Mouse (Mus musculus) 3134 (cell line): Measurements from ENCODE around the gene Zdhhc17.

ENCODE experiments used
- DNase-seq: peaks from one replicate; pipeline ENCODE4 v3.0.0-alpha.2; 2011; ENCODE audit warnings: low spot score; ENCODE audit not compliant: insufficient read length; ENCODE audit errors: extremely low read depth

Zdhhc17 gene

GRCm38 (mm10) chr10:110959781-110960180 lies 50.2 kb downstream of the Zdhhc17 start:
- no peak for DNase-seq

DNA sequence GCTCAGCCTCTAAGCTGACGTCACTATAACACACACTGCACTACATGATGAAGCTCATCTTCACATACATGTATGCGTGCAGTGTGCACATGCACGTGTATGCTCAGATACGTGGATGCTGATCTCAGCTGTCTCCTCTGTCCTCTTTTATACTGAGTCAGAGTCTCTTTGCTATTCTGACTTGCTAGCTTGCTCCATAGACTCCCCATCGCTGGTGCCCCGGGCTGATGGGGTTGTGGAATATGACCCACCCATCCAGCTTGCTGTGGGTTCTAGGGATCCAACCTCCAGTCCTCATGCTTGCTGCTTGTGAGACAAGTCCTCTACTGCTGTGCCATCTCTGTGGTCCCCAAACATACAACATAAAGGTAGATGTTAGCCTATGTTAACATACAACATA lies 51.1 kb downstream of the Zdhhc17 start:
- no peak for DNase-seq

GRCm38 (mm10) chr10:110952937-110953451 lies 56.9 kb downstream of the Zdhhc17 start:
- peak; percentile 16 for DNase-seq

- DNase-seq: no peak
These were observed 57.7 kb downstream of the Zdhhc17 start for GRCm38 (mm10) chr10:110952271-110952670.

- no peak for DNase-seq
These were observed 58.2 kb downstream of the Zdhhc17 start for GRCm38 (mm10) chr10:110951748-110952147.

DNA sequence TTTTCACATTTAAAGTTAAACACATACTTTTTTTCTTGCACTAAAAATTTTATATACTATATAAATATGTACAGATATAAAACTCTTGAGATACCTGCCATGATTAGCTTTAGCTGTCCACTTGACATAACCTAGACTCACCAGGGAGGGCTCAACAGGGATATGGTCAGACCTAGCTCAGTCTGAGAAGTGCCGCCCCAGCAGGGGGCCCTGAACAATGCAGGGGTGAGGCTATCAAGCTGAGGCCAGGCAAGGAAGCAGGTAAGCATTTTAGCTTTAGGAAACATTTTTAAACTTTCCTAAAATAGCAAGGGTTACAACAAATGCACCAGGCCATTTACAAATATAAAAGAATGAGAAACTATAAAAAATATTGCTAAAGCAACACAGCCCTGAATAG lies 58.8 kb downstream of the Zdhhc17 start:
- DNase-seq: no peak

GRCm38 (mm10) chr10:110947574-110947973 lies 62.4 kb downstream of the Zdhhc17 start:
- DNase-seq: no peak

GRCm38 (mm10) chr10:110945966-110946365 lies 64.0 kb downstream of the Zdhhc17 start:
- no peak for DNase-seq

DNA sequence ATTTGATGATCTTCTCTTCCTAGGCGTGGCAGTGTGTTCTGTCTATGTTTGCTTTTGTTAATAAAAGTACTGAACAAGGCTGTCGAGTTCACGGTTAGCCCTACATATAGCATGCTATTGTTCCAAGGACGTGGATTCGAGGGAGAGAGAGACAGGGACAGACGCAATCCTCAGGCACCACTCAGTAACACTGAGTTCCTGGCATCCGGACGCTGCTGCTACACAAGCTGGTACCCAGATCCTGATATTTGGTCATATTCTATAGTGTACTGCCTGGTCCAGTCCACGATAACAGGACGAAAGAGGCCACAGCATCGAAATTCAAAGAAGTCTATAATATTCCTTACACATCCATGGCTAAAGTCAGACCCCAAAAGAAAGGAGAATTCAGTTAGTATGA lies 65.8 kb downstream of the Zdhhc17 start:
- no peak for DNase-seq

- DNase-seq: no peak
These were observed 67.1 kb downstream of the Zdhhc17 start for GRCm38 (mm10) chr10:110942806-110943205.

- DNase-seq: no peak
These were observed 68.0 kb downstream of the Zdhhc17 start for GRCm38 (mm10) chr10:110941968-110942367.

DNA sequence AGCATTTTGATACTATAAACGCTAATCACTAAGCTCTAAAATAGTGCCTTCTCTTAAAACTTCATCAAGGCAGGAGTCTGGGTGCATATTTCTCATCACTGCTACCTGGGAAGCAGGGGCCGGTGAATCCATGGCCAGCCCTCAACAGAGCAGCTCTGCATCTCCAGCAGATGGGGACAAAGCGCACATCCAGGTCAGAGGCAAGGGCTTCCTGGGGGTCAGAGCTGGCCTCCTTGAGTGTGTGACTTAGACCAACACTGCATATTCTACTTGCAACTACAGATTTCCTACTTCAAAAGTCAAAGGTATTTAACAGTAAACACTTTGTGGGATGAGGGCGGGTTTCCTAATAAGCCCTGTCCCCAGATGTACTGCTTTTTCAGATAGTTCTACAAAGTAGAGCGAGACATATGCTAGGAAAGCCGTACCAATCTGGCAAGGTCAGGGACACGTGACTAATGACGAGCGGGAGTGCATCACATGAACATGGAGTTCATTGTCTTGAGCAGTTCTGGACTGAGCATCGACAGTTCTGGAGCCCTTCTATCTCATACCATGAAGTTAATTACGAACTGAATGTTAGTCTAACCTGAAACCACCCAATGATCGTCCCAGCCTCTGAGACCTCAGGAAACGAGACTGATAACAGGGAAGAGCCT lies 69.1 kb downstream of the Zdhhc17 start:
- no peak for DNase-seq

DNA sequence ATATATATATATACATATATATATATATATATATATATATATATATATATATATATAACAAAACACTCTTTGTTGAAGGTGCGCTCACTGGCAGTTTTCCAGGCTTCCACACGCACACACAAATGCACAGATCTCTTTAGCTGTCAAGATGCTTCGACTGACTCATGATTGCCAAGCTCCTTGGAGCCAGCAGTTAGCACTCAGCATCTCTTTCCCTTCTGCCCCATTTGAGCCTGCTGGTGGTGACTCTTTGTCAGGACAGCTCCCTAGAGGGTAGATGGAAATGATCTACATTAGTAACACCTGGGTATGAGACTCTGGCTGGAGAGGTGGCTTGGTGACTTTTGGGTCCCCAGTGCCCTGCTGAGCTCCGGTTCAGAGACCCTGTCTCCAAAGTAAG lies 70.2 kb downstream of the Zdhhc17 start:
- DNase-seq: no peak

GRCm38 (mm10) chr10:110938841-110939549 lies 70.9 kb downstream of the Zdhhc17 start:
- DNase-seq: no peak

- no peak for DNase-seq
These were observed 71.6 kb downstream of the Zdhhc17 start for GRCm38 (mm10) chr10:110938361-110938760.

DNA sequence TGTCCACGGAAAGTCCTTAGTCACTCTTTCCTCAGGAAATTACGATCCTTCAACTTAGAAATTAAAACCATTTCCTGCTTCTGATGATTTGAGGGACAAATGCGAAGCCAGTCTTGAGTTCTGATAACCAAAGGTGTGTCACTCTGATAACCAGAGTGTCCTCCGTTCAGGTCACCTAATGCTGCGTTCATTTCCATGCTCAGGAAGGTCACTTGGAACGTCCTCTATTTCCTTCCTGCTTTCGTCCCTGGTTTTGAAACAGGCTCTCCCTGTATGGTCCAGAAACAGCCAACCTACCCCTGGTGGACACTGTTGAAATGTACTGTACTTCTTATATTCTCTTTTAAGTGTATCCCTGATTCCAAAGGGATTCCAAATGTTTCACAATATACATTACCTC lies 74.3 kb downstream of the Zdhhc17 start:
- DNase-seq: no peak

GRCm38 (mm10) chr10:110935081-110935480 lies 74.9 kb downstream of the Zdhhc17 start:
- no peak for DNase-seq

DNA sequence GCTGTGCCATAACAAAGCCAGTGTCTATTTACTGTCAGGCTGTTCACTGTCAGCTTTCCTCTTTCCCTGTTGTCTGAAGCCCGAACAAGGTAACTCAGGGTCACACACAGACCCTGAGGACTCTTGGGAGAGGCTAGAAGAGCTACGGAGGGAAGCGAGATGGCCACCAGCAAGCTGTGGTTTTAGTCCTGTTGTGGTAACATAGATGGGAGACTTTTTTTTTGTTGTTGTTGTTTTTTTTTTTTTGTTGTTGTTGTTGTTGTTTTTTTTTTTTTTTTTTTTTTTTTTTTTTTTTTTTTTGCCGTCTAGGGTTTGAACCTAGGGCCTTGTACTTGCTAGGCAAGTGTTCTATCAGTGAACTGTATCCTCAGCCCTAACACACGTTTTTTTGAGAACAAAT lies 76.4 kb downstream of the Zdhhc17 start:
- DNase-seq: no peak

DNA sequence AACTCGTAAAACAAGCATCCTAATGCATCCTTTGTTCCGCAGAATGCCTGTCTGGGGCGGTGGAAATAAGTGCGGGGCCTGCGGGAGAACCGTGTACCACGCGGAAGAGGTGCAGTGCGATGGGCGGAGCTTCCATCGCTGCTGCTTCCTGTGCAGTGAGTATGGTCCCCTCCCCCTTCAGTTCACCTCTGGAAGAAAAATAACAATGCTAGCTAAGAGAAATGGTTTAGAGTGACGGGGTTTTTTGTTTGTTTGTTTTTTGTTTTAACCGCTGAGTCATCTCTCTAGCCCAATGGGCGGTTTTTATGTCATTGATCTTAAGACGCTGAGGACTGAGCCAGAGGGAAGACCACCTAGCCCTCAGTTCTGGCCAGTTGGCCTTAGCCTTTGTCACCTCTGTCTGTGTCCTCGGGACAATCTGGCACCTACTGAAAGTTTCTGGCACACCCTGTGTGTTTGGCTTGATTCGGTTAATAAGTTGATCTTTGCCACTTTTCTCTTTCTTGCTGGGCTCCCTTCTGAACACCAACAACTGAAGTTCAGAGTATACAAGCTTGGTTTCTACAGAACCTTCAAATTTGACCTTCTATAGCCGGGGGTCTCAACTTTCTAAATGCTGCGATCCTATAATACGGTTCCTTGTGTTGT lies 77.9 kb downstream of the Zdhhc17 start:
- DNase-seq: no peak

- DNase-seq: no peak
These were observed 78.6 kb downstream of the Zdhhc17 start for GRCm38 (mm10) chr10:110931161-110931912.

- no peak for DNase-seq
These were observed 80.2 kb downstream of the Zdhhc17 start for GRCm38 (mm10) chr10:110929756-110930155.
